Mouse (Mus musculus) limb, embryonic 12.5 days (tissue): ENCODE data around the gene Mrtfa. TPM values are rescaled to one million over a fixed set of nuclear protein-coding genes. Genes with fewer than 3 reads are reported as not detected.

Experiments used
- ATAC-seq: fragments of 200-750 bp; cut with Nextera tagmentation; 2 replicates; pipeline ENCODE4 v1.8.0; 2017; ENCODE audit warnings: low read depth, moderate TSS enrichment; ENCODE audit not compliant: insufficient number of reproducible peaks, insufficient read depth, low FRiP score, low TSS enrichment
- H3K27ac ChIP-seq: fragments of 300-500 bp; sonication (generic); 2 replicates; pipeline ENCODE4 v1.5.1; 2016; ENCODE audit warnings: mild to moderate bottlenecking, moderate library complexity
- H3K27me3 ChIP-seq: fragments of 300-500 bp; sonication (generic); 2 replicates; pipeline ENCODE4 v1.6.1; 2016; ENCODE audit warnings: mild to moderate bottlenecking, moderate library complexity
- H3K36me3 ChIP-seq: fragments of 300-500 bp; sonication (generic); 2 replicates; pipeline ENCODE4 v1.6.1; 2016; ENCODE audit warnings: mild to moderate bottlenecking, moderate library complexity
- H3K4me1 ChIP-seq: fragments of 300-500 bp; sonication (generic); replicated peaks from 2 replicates; pipeline ENCODE4 v1.6.1; 2016
- H3K4me2 ChIP-seq: fragments of 300-500 bp; sonication (generic); 2 replicates; pipeline ENCODE4 v1.6.1; 2016; ENCODE audit warnings: mild to moderate bottlenecking, moderate library complexity
- H3K4me3 ChIP-seq: fragments of 300-500 bp; sonication (generic); replicated peaks from 2 replicates; pipeline ENCODE4 v1.5.1; 2016; ENCODE audit warnings: mild to moderate bottlenecking
- H3K9ac ChIP-seq: fragments of 300-500 bp; sonication (generic); replicated peaks from 2 replicates; pipeline ENCODE4 v1.6.1; 2016; ENCODE audit warnings: mild to moderate bottlenecking, moderate library complexity
- H3K9me3 ChIP-seq: fragments of 300-500 bp; sonication (generic); 2 replicates; pipeline ENCODE4 v1.6.1; 2016; ENCODE audit warnings: mild to moderate bottlenecking, moderate library complexity
- whole genome bisulfite sequencing: fragments of 180-500 bp; shearing (Covaris S2); methylation state at CpG from one replicate; pipeline ENCODE4 v1.1.7; 2016; 5-methylcytosine and 5-hydroxymethylcytosine counted together
- polyA plus RNA-seq: library from polyadenylated mRNA; unstranded; fragments of >200 nt; fragmentation: Nextera tagmentation; extraction: Ambion mirVana; gene quantifications from 2 replicates; pipeline ENCODE4 v1.2.1, GENCODE M21; 2016

Gene Mrtfa
- polyA plus RNA-seq, 1 experiment from 2014 or later, result 22.2 TPM

- no peaks in the 10 kb centered on the region for H3K27me3 ChIP-seq
- no peaks in the 10 kb centered on the region for H3K36me3 ChIP-seq
- H3K9ac ChIP-seq, result no peak overlapping the region
- H3K27ac ChIP-seq, result no peak overlapping the region
- H3K4me3 ChIP-seq, result no peak overlapping the region
- H3K4me2 ChIP-seq, result no peak overlapping the region
- H3K4me1 ChIP-seq, result 0 out of 2 replicates have a peak, but pooled peaks cover 4% of the 10 kb centered on the region
- WGBS, result 92% methylated on average over 2 of the region's 2 CpGs
- no peaks in the 10 kb centered on the region for H3K9me3 ChIP-seq
- no peak for ATAC-seq
Measured at GRCm38 (mm10) chr15:80983264-80983663, 207.3 kb downstream of the Mrtfa start.

- H3K4me1 ChIP-seq, result peaks cover 8% of the 10 kb centered on the region; the same call in 1 of the 2 replicates
- H3K27ac ChIP-seq, result no peak overlapping the region
- WGBS, result 87% methylated on average over 4 of the region's 4 CpGs
- H3K27me3 ChIP-seq, result no peaks in the 10 kb centered on the region
- no peaks in the 10 kb centered on the region for H3K9me3 ChIP-seq
- no peak for ATAC-seq
- H3K9ac ChIP-seq, result no peak overlapping the region
- H3K36me3 ChIP-seq, result no peaks in the 10 kb centered on the region
- H3K4me2 ChIP-seq, result no peak overlapping the region
- no peak overlapping the region for H3K4me3 ChIP-seq
Measured at GRCm38 (mm10) chr15:80981176-80981575, 209.4 kb downstream of the Mrtfa start.

- no peaks in the 10 kb centered on the region for H3K9me3 ChIP-seq
- no peak overlapping the region for H3K27ac ChIP-seq
- H3K4me1 ChIP-seq, result peaks cover 8% of the 10 kb centered on the region; the same call in 1 of the 2 replicates
- no peak overlapping the region for H3K4me2 ChIP-seq
- 85% methylated on average over 4 of the region's 4 CpGs for WGBS
- H3K36me3 ChIP-seq, result no peaks in the 10 kb centered on the region
- no peak overlapping the region for H3K9ac ChIP-seq
- H3K27me3 ChIP-seq, result no peaks in the 10 kb centered on the region
- H3K4me3 ChIP-seq, result no peak overlapping the region
- no peak for ATAC-seq
Measured at GRCm38 (mm10) chr15:80979611-80980010, 210.9 kb downstream of the Mrtfa start.

- 1% methylated on average over 66 of the region's 67 CpGs for WGBS
- Histone ChIP-seq H3K4me1 (peaks cover 8% of the 10 kb centered on the region; the same call in 1 of the 2 replicates), H3K27me3 (no peaks in the 10 kb centered on the region), H3K27ac (no peak within 1 kb of the TSS), H3K9me3 (no peaks in the 10 kb centered on the region), H3K4me3 (peak within 1 kb of the TSS; percentile 86), H3K4me2 (peak within 1 kb of the TSS; percentile 90), H3K36me3 (no peaks in the 10 kb centered on the region), H3K9ac (peak within 1 kb of the TSS; percentile 79)
- peak; percentile 88 for ATAC-seq
Measured at GRCm38 (mm10) chr15:80977620-80978334, 212.8 kb downstream of the Mrtfa start, which contains the start of gene Sgsm3. Gene Sgsm3, plus strand, starts transcription at chr15:80977765.

GRCm38 (mm10) chr15:80975666-80976065 is 214.9 kb downstream of the Mrtfa start:
- 86% methylated on average over 3 of the region's 3 CpGs for WGBS
- Histone ChIP-seq H3K9me3 (no peaks in the 10 kb centered on the region), H3K9ac (no peak overlapping the region), H3K27ac (no peak overlapping the region), H3K27me3 (no peaks in the 10 kb centered on the region), H3K4me2 (no peak overlapping the region), H3K36me3 (no peaks in the 10 kb centered on the region), H3K4me1 (peaks cover 8% of the 10 kb centered on the region; the same call in 1 of the 2 replicates), H3K4me3 (no peak overlapping the region)
- no peak for ATAC-seq

GRCm38 (mm10) chr15:80974311-80974710 is 216.2 kb downstream of the Mrtfa start:
- 29% methylated on average over 5 of the region's 5 CpGs for WGBS
- Histone ChIP-seq H3K4me2 (no peak overlapping the region), H3K9ac (no peak overlapping the region), H3K4me3 (no peak overlapping the region), H3K9me3 (no peaks in the 10 kb centered on the region), H3K27me3 (no peaks in the 10 kb centered on the region), H3K36me3 (peaks cover 11% of the 10 kb centered on the region), H3K27ac (no peak overlapping the region), H3K4me1 (peaks cover 8% of the 10 kb centered on the region; the same call in 1 of the 2 replicates)
- ATAC-seq, result no peak

- H3K4me1 ChIP-seq, result no peaks in the 10 kb centered on the region
- H3K27me3 ChIP-seq, result no peaks in the 10 kb centered on the region
- H3K9me3 ChIP-seq, result no peaks in the 10 kb centered on the region
- no peak overlapping the region for H3K4me2 ChIP-seq
- no peak overlapping the region for H3K27ac ChIP-seq
- peaks cover 55% of the 10 kb centered on the region for H3K36me3 ChIP-seq
- H3K4me3 ChIP-seq, result no peak overlapping the region
- ATAC-seq, result no peak
- WGBS, result 94% methylated on average over 1 of the region's 1 CpGs
- H3K9ac ChIP-seq, result no peak overlapping the region
Measured at GRCm38 (mm10) chr15:80969371-80969770, 221.2 kb downstream of the Mrtfa start.

Other genes starting within 250 kb of the Mrtfa start
- gene Adsl, start 242.3 kb downstream of the Mrtfa start, polyA plus RNA-seq, result 183 and 186 TPM in 2 replicates
- 27.1 and 28.1 TPM in 2 replicates for gene Sgsm3, start 213.0 kb downstream of the Mrtfa start, polyA plus RNA-seq
- gene Mchr1, start 44.7 kb upstream of the Mrtfa start, polyA plus RNA-seq, result 0.90 and 1.2 TPM in 2 replicates
- gene Slc25a17, start 170.1 kb upstream of the Mrtfa start, polyA plus RNA-seq, result 109 and 111 TPM in 2 replicates
- gene St13, start 209.3 kb upstream of the Mrtfa start, polyA plus RNA-seq, result 200 and 207 TPM in 2 replicates
- 11.6 and 13.2 TPM in 2 replicates for gene Xpnpep3, start 209.4 kb upstream of the Mrtfa start, polyA plus RNA-seq
- 2.8 and 3.4 TPM in 2 replicates for gene Dnajb7, start 217.5 kb upstream of the Mrtfa start, polyA plus RNA-seq